In the genomic region with DNA sequence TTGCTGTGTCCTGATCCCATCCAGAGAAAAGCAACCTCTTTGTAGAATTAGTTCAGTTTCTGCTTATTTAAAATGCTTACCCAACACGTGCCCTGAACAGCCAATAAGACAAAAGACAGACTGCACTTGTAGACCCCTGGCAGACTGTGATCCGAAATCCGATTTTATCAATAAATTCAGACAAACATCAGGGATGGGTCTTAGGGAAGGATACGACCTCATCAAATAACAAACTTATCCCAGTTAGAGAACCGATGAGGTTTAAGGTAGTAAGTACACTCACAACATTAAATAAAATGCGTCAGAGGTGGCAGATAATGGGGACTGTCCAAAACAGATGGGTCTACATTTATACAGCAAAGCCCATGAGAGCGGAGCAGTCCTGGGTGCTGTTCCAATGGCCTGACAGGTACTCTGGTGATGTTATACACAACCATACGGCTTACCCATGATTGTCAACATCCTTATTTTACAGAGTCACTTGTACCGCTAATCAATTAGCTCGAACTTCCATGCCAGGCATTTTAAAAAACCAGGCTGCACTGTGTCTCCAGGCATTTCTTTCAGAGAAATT, we compare ENCODE assay signal across 7 mouse cellular contexts. TPM values are rescaled to one million over a fixed set of nuclear protein-coding genes. Genes with fewer than 3 reads are reported as not detected.
DNase-seq lines count a peak whose midpoint lies in the region; ATAC-seq and TF ChIP-seq lines count a peak whose summit lies in the region.

No protein-coding gene starts in this region.

- TF ChIP-seq POLR2A in testis, adult 2 months (IDR thresholded peaks at IDR 0.05; ENCODE audit: control insufficient read depth, low read depth, low read length), result no peak

- peak; percentile 47 for ATAC-seq in erythroblast, adult 5-6 weeks (replicated peaks; ENCODE audit: low FRiP score, poor library complexity, severe bottlenecking)
- ATAC-seq in intestine, postnatal 0 days, result peak; percentile 11
- peak; percentile 56 for ATAC-seq in midbrain, embryonic 15.5 days (replicated peaks)

- DNase-seq in testis, postnatal 14 days (ENCODE audit: low spot score), result no peak
- no peak for DNase-seq in right cerebral cortex, adult 18-20 months
- DNase-seq in frontal cortex, postnatal 10 days (ENCODE audit: low spot score in 2 of 2), result no peak

- H3K9me3 ChIP-seq in intestine, postnatal 0 days (ENCODE audit: control insufficient read depth), result no peaks in the 10 kb centered on the region
- peaks cover under 1% of the 10 kb centered on the region; the same call in 1 of the 2 replicates for H3K9me3 ChIP-seq in midbrain, embryonic 15.5 days

- H3K4me1 ChIP-seq in testis, adult 2 months (ENCODE audit: control insufficient read depth, insufficient read depth, low read length), result peaks cover 18% of the 10 kb centered on the region
- peaks cover 19% of the 10 kb centered on the region for H3K4me1 ChIP-seq in intestine, postnatal 0 days (replicated peaks; ENCODE audit: control insufficient read depth, insufficient read depth, low read length)
- peaks cover 22% of the 10 kb centered on the region for H3K4me1 ChIP-seq in midbrain, embryonic 15.5 days

- no peaks in the 10 kb centered on the region for H3K27me3 ChIP-seq in testis, adult 2 months (ENCODE audit: control insufficient read depth, insufficient read depth, low read length)
- no peaks in the 10 kb centered on the region for H3K27me3 ChIP-seq in intestine, postnatal 0 days (replicated peaks; ENCODE audit: control insufficient read depth, insufficient read depth, low read length)
- no peaks in the 10 kb centered on the region for H3K27me3 ChIP-seq in midbrain, embryonic 15.5 days (replicated peaks)

- H3K4me3 ChIP-seq in testis, adult 2 months (ENCODE audit: control insufficient read depth, low read depth, low read length), result peak overlapping the region; percentile 74
- peak overlapping the region; percentile 72 for H3K4me3 ChIP-seq in intestine, postnatal 0 days (ENCODE audit: low read depth, low read length)
- H3K4me3 ChIP-seq in midbrain, embryonic 15.5 days, result peak overlapping the region; percentile 42

- peak overlapping the region; percentile 33 for H3K27ac ChIP-seq in testis, adult 2 months (ENCODE audit: control insufficient read depth, insufficient read depth, low read depth, low read length)
- H3K27ac ChIP-seq in intestine, postnatal 0 days (ENCODE audit: low read depth, low read length), result peak overlapping the region; percentile 83
- H3K27ac ChIP-seq in midbrain, embryonic 15.5 days, result peak overlapping the region; percentile 64

- TF ChIP-seq CTCF in testis, adult 2 months (IDR thresholded peaks at IDR 0.05; ENCODE audit: control insufficient read depth, insufficient read depth, insufficient replicate concordance, low read depth, low read length), result no peak
- TF ChIP-seq CTCF in intestine, postnatal 0 days (IDR thresholded peaks at IDR 0.05; ENCODE audit: low read depth), result no peak

- 13% methylated on average over 10 of the region's 10 CpGs for WGBS in intestine, postnatal 0 days
- WGBS in midbrain, embryonic 15.5 days, result 22% methylated on average over 10 of the region's 10 CpGs

- peak overlapping the region; percentile 79 for H3K4me2 ChIP-seq in intestine, postnatal 0 days (replicated peaks; ENCODE audit: low read depth)
- peak overlapping the region; percentile 55 for H3K4me2 ChIP-seq in midbrain, embryonic 15.5 days

- H3K36me3 ChIP-seq in testis, adult 2 months (ENCODE audit: control insufficient read depth, insufficient read depth, low read length), result peaks cover 4% of the 10 kb centered on the region
- peaks cover 36% of the 10 kb centered on the region for H3K36me3 ChIP-seq in intestine, postnatal 0 days (ENCODE audit: control insufficient read depth, insufficient read depth)
- peaks cover 7% of the 10 kb centered on the region for H3K36me3 ChIP-seq in midbrain, embryonic 15.5 days (replicated peaks)

- peak overlapping the region; percentile 76 for H3K9ac ChIP-seq in intestine, postnatal 0 days (ENCODE audit: low read depth, low read length)
- H3K9ac ChIP-seq in midbrain, embryonic 15.5 days, result peak overlapping the region; percentile 57

RNA-seq across cellular contexts. Expression of gene Hjurp, which starts 0.8 kb away (rescaled TPM):
- 29.1 and 34.3 TPM in 2 replicates for polyA plus RNA-seq in testis, adult 2 months (2012; rRNA removed)
- total RNA-seq in erythroblast, adult 5-6 weeks (2015; ENCODE audit: low replicate concordance), result 66.9 and 89.5 TPM in 2 replicates
- total RNA-seq in erythroblast, adult 5-6 weeks (2017; ENCODE audit: low replicate concordance), result 110 and 133 TPM in 2 replicates
- polyA plus RNA-seq in intestine, postnatal 0 days (2015; fragmentation: Nextera tagmentation; extraction: Ambion mirVana), result 29.1 and 30.8 TPM in 2 replicates
- polyA plus RNA-seq in midbrain, embryonic 15.5 days (2015; fragmentation: Nextera tagmentation; extraction: Ambion mirVana), result 85.4 and 86.4 TPM in 2 replicates

RNA-seq across cellular contexts. Expression of gene Trpm8, which starts 0.8 kb away (rescaled TPM):
- polyA plus RNA-seq in testis, adult 2 months (2012; rRNA removed), result 4.3 and 4.7 TPM in 2 replicates
- total RNA-seq in erythroblast, adult 5-6 weeks (2015; ENCODE audit: low replicate concordance), result not detected in 2 replicates
- total RNA-seq in erythroblast, adult 5-6 weeks (2017; ENCODE audit: low replicate concordance), result not detected in 2 replicates
- polyA plus RNA-seq in intestine, postnatal 0 days (2015; fragmentation: Nextera tagmentation; extraction: Ambion mirVana), result not detected in 2 replicates
- 0.09 and 0.10 TPM in 2 replicates for polyA plus RNA-seq in midbrain, embryonic 15.5 days (2015; fragmentation: Nextera tagmentation; extraction: Ambion mirVana)

RNA-seq across cellular contexts. Expression of gene Mroh2a, which starts 49.8 kb away (rescaled TPM):
- polyA plus RNA-seq in testis, adult 2 months (2012; rRNA removed), result 116 and 122 TPM in 2 replicates
- 1.7 TPM in 1 of 2 replicates, not detected in the other for total RNA-seq in erythroblast, adult 5-6 weeks (2015; ENCODE audit: low replicate concordance)
- 0.17 and 0.70 TPM in 2 replicates for total RNA-seq in erythroblast, adult 5-6 weeks (2017; ENCODE audit: low replicate concordance)
- polyA plus RNA-seq in intestine, postnatal 0 days (2015; fragmentation: Nextera tagmentation; extraction: Ambion mirVana), result 0.29 and 0.94 TPM in 2 replicates
- polyA plus RNA-seq in midbrain, embryonic 15.5 days (2015; fragmentation: Nextera tagmentation; extraction: Ambion mirVana), result 0.50 and 0.86 TPM in 2 replicates

Comparison
In these comparisons a context has a peak if more than half of its experiments do, and no peak if none do; other contexts are left out.
1. H3K27ac ChIP-seq: peak in every context shown above with its lines; median percentile 83 in intestine, postnatal 0 days; 64 in midbrain, embryonic 15.5 days; 33 in testis, adult 2 months.
2. RNA of gene Mroh2a, which starts 49.8 kb away (polyA plus RNA-seq): 116 to 122 TPM in testis, adult 2 months; 0.50 to 0.86 TPM in midbrain, embryonic 15.5 days and 0.29 to 0.94 TPM in intestine, postnatal 0 days; every median in the first group is over 10 times any median in the second.
3. Peak in every context shown above with its lines, with median percentiles within 50 percentile points of each other: H3K4me3 ChIP-seq and ATAC-seq.